Mouse (Mus musculus): ENCODE results near the gene Bet1. TPM values are rescaled to one million over a fixed set of nuclear protein-coding genes. Genes with fewer than 3 reads are reported as not detected.

Bet1 gene
- total RNA-seq (2021), result 55.0 and 78.3 TPM in 2 replicates
- long read RNA-seq, experiment 1, transcript Bet1-201 (4 exons, 1,516 nt), result major isoform, 65 of 74 reads
- long read RNA-seq, experiment 1, partial matches to known transcripts, result 4 of 74 reads
- long read RNA-seq, experiment 1, other reads (novel, unspliced or antisense), result 5 of 74 reads
- long read RNA-seq, experiment 2, transcript Bet1-201 (4 exons, 1,516 nt), result major isoform, 45 of 50 reads
- long read RNA-seq, experiment 2, partial matches to known transcripts, result 4 of 50 reads
- long read RNA-seq, experiment 2, other reads (novel, unspliced or antisense), result 1 of 50 reads

DNA sequence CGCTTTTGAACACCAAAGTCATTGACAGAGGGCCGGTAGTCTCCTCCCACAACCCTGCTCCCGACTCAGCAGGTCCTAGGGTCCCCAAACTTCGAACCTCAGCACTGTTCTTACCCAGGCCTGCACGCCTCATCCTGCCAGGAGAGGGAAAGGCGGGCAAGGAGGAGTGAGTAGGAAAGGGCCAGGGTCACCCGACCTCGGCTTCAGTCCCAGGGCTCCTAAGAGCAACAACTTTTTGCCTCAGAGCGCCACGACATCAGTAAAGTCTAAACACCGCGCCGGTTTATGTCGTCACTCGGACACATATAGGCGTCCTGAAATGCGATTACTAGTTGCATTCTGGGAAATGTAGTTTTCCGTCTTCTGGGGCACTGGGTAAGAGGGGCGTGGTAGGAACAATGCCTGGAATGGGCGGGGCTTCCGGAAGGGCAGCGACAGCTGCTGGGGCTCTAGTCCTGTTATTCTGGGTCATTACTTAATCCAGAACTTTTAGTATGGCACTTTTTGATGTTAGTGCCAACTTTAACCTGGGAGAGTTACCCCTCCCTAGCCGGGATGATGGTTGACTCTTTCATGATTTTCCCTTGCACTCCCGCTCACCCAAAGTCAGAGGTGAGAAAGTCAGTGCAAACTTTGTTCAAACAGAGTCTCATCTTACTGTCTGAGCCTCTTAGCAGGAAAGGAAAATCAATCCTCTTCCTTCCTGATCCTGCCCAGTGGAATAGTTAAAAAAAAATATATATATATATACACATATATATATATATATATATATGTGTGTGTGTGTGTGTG lies at the start of gene Bet1:
Bet1 (minus strand) TSS at position 310 of the 792 bp plus-strand sequence.
- DNase-seq, result peak; percentile 94

DNA sequence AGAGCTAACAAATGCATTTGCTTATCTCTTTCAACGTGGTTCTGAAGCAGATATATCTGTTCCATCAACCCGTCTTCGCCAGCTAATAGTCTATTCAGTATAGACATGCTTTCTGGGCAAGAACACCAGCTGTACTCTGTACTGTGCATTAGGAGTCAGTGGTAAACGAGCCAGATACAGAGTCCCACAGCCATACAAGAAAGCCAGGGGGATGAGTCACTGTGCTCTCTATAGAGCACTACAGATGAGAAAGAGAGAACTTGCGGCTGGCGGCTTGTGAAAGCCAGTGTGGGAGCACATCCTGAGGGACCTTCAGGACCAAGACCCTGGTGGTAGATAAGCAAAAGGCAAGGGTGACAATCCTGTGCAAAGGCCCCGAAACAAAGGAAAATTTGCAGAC lies 45.5 kb upstream of the Bet1 start:
- DNase-seq, result no peak

DNA sequence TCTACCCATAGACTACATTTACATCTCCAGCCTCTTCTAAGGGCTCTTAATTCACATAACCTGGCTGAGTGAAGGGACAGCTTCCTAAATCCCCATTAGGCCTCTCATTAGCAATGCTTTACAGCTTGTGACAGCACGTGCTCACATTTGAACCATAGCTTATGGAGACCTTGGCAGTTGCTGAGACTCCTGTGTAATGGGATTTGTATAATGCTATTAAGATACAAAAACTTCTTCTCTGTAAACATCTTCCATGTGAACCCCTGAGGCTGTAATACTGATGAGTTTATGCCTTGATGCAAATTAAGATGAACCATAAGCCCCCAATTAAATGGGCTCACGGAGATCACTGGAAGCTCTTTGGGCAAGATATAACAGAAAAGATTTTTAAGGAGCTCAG lies 44.4 kb upstream of the Bet1 start:
- no peak for DNase-seq

DNA sequence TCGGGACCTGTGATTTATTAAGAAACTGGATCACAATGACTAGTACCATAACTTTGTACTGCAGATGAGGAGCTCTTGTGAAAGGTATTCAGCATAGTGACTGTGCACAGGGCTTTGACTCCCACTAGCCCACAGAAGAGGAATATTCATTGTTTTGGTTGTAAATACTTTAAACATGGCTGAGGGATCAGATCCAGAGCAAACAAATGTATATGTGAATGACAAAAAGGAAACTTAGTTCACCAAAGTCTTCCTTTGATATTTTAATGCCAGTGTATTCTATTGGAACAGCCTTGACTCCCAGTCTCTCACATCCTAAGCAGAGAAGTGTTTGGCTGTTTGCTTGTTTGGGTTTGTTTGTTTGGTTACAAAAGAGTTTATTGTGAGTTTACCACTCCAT lies 31.8 kb upstream of the Bet1 start:
- no peak for DNase-seq

DNA sequence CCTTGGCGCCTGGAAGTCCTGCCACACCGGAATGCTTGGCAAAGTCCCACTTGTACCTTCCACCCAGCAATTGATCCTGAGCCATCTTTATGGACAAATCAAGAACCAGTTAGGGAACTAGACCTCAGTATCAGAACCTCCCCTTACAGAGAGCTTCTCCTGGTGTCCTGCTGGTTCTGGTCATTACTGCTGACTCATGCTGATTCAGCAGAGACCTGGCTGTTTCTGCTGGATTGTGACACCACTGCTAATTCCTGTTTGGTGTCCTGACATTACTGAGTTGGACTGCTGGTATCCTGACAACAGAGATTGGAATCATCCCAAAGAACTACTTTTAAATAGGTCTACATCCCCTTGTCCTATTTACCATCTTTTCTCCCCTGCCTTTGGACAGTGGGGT lies 3.7 kb upstream of the Bet1 start:
- DNase-seq, result no peak

DNA sequence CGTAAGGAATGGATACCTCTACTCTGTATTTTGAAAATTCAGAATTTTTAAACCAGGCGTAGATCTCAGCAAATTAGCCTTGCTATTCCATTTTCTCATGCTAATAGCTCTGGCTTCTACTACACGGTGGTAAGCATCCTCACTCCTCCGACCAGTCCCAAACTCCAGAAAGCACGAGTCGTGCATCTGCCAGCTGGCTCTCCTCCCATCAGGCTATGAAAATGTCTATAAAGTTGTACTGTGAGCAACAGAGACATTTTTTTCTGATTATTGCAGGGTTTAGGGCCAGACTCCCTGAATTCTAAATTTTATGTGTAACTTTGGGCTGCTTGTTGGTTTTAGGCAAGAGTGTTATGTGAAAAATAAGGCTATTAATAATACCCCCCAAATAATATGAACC lies 14.5 kb downstream of the Bet1 start:
- no peak for DNase-seq

DNA sequence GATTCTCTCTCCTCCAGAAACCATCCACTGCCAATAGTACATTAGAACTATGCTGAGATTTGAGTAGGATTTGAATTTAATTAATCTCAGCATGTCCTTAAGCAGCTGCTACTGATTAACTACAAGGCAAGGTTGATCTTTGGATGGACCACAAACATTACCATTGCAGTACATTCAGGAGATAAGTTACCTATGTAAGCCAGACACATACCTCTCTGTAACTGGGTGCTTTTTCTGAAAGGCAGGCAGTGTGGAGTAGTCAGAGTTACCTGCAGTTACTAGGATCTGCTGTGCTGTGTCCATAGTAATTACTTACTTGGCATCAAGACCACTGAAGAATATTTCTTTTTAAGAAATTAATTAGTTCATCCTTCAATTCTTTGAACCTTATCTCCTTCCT lies 17.1 kb downstream of the Bet1 start:
- DNase-seq, result no peak

DNA sequence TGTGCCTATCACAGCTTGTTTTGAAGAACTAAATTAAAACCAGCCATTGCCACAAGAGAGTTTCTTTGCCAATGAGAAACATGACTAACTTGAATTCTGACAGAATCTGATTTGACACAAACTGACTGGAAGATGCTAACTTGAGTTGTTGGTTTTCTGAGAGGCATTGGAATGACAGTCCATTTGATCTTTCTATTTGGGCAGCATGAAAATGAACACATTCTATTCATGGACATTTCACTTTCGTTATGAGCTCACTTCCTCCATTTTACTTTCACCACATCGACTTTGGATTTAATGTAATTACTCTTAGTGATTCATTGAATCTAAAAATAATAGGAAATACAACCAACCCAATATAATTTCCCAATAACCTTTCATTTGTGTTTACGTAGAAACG lies 32.4 kb downstream of the Bet1 start:
- DNase-seq, result no peak

DNA sequence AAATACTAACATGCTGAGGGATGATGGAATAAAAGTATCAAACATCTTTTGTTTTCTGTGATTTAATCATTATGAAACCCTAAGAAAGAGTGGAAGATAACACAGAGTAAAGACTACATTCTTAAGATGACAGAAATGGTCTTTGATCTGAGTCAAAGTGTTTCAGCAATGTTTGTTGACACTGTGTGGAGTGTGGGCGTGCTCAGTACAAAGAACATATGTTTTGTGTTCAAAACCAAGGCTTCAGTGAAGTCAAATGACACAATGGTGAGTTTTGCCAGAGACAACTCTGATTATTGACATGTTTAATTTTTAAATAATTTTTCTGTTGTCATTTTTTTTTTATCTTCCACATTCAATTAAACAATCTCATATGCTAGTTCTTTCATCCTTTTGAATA lies 33.9 kb downstream of the Bet1 start:
- no peak for DNase-seq

DNA sequence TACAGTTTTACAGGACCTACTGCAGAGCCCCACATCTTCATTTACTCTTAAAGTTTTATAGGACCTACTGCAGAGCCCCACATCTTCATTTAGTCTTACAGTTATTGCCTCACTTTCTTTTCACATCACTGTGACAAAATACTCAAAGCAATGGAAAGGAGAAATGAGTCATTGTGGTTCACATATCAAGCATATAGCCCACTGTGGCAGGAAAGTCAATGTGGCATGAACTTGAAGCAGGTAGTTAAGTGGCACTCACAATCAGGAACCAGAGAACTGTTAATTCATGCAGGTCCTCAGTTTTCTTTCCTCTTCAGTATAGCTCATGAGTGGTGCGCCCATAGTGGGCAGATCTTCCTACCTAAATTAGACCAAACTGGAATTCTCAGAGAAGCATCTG lies 39.6 kb downstream of the Bet1 start:
- no peak for DNase-seq

DNA sequence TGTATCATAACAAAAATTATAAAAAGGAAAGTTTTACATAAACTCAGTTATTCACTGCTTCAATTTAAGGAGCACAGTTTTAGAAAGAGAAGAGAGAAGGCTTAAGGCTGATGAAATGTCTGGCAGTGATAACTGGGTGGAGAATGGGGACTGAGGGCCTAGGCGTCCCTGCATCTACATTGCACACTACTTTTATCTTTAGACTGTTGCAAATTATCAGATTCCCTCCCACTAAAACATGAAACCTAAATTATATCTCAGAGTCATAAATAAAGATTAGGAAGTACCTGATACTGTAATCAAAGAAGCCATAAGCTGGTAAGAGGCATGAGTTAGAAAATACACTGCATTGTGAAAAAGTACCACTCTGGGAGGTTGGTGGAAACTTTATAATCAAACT lies 45.0 kb downstream of the Bet1 start:
- no peak for DNase-seq

DNA sequence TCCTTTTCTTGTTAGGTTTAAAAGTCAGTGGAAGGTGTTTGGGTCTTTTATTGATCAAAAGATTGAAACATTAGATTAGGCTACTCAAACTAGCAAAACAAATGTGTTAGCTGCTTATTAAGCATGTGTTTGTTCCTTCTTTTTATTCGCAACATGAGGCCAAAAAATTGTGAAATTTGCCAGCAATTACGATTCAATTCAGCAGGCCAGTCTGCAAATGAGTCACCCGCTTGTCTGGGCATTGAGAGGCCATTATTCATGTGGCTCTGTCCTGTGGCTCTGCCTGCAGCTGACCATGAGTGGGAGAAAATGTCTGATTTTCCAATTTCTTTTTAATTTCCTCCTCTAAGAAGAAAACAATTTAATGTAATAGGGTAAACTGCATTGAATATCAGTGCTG lies 55.8 kb downstream of the Bet1 start:
- peak; percentile 52 for DNase-seq

Other genes with a start within 250 kb of the Bet1 start
- gene Tfpi2, start 98.1 kb downstream of the Bet1 start, total RNA-seq (2021), result 5.4 and 10.8 TPM in 2 replicates
- not detected in 2 replicates for gene Gngt1, start 93.2 kb downstream of the Bet1 start, total RNA-seq (2021)
- 52.1 and 53.2 TPM in 2 replicates for gene Gng11, start 83.1 kb downstream of the Bet1 start, total RNA-seq (2021)